Mouse (Mus musculus): ENCODE measurements around the gene Exosc8. TPM values are rescaled to one million over a fixed set of nuclear protein-coding genes. Genes with fewer than 3 reads are reported as not detected.

The Exosc8 gene
- polyA plus RNA-seq, 1 experiment = 3.5 TPM

- TF ChIP-seq TAL1 (IDR thresholded peaks at IDR 0.05; ENCODE audit: low read length) (no peak), GATA1 (IDR thresholded peaks at IDR 0.05; ENCODE audit: low read length) (no peak)
- Histone ChIP-seq H3K9me3 (ENCODE audit: control insufficient read depth, low read length) (no peaks in the 10 kb centered on the region), H3K36me3 (ENCODE audit: control insufficient read depth) (peaks cover 46% of the 10 kb centered on the region), H3K4me3 (replicated peaks) (no peak overlapping the region), H3K4me1 (ENCODE audit: control insufficient read depth) (peaks cover 30% of the 10 kb centered on the region), H3K27me3 (ENCODE audit: control insufficient read depth) (no peaks in the 10 kb centered on the region)
These were observed 2.1 kb upstream of the Exosc8 start for GRCm38 (mm10) chr3:54737317-54737716.

GRCm38 (mm10) chr3:54736101-54736927 is 1.1 kb upstream of the Exosc8 start:
- H3K36me3 ChIP-seq (ENCODE audit: control insufficient read depth) = peaks cover 46% of the 10 kb centered on the region
- peaks cover 35% of the 10 kb centered on the region for H3K4me1 ChIP-seq (ENCODE audit: control insufficient read depth)
- no peaks in the 10 kb centered on the region for H3K27me3 ChIP-seq (ENCODE audit: control insufficient read depth)
- no peaks in the 10 kb centered on the region for H3K9me3 ChIP-seq (ENCODE audit: control insufficient read depth, low read length)
- peak overlapping the region; percentile 79 for H3K4me3 ChIP-seq (replicated peaks)
- no peak for TF ChIP-seq TAL1 (IDR thresholded peaks at IDR 0.05; ENCODE audit: low read length)
- no peak for TF ChIP-seq GATA1 (IDR thresholded peaks at IDR 0.05; ENCODE audit: low read length)

GRCm38 (mm10) chr3:54734411-54735246 is 564 bp downstream of the Exosc8 start:
- H3K27me3 ChIP-seq (ENCODE audit: control insufficient read depth) = no peaks in the 10 kb centered on the region
- peaks cover 53% of the 10 kb centered on the region for H3K36me3 ChIP-seq (ENCODE audit: control insufficient read depth)
- H3K9me3 ChIP-seq (ENCODE audit: control insufficient read depth, low read length) = no peaks in the 10 kb centered on the region
- peak overlapping the region; percentile 79 for H3K4me3 ChIP-seq (replicated peaks)
- TF ChIP-seq TAL1 (IDR thresholded peaks at IDR 0.05; ENCODE audit: low read length) = no peak
- TF ChIP-seq GATA1 (IDR thresholded peaks at IDR 0.05; ENCODE audit: low read length) = no peak
- H3K4me1 ChIP-seq (ENCODE audit: control insufficient read depth) = peaks cover 35% of the 10 kb centered on the region

GRCm38 (mm10) chr3:54732371-54732770 is 2.8 kb downstream of the Exosc8 start:
- Histone ChIP-seq H3K27me3 (ENCODE audit: control insufficient read depth) (no peaks in the 10 kb centered on the region), H3K4me1 (ENCODE audit: control insufficient read depth) (peaks cover 35% of the 10 kb centered on the region), H3K36me3 (ENCODE audit: control insufficient read depth) (peaks cover 61% of the 10 kb centered on the region), H3K4me3 (replicated peaks) (peak overlapping the region; percentile 10), H3K9me3 (ENCODE audit: control insufficient read depth, low read length) (no peaks in the 10 kb centered on the region)
- TF ChIP-seq GATA1 (IDR thresholded peaks at IDR 0.05; ENCODE audit: low read length) (no peak), TAL1 (IDR thresholded peaks at IDR 0.05; ENCODE audit: low read length) (no peak)

GRCm38 (mm10) chr3:54731626-54732150 is 3.5 kb downstream of the Exosc8 start:
- TF ChIP-seq GATA1 (IDR thresholded peaks at IDR 0.05; ENCODE audit: low read length) (no peak), TAL1 (IDR thresholded peaks at IDR 0.05; ENCODE audit: low read length) (no peak)
- Histone ChIP-seq H3K27me3 (ENCODE audit: control insufficient read depth) (no peaks in the 10 kb centered on the region), H3K4me1 (ENCODE audit: control insufficient read depth) (peaks cover 35% of the 10 kb centered on the region), H3K36me3 (ENCODE audit: control insufficient read depth) (peaks cover 68% of the 10 kb centered on the region), H3K4me3 (replicated peaks) (no peak overlapping the region), H3K9me3 (ENCODE audit: control insufficient read depth, low read length) (no peaks in the 10 kb centered on the region)

- TF ChIP-seq GATA1 (IDR thresholded peaks at IDR 0.05; ENCODE audit: low read length) = no peak
- no peak for TF ChIP-seq TAL1 (IDR thresholded peaks at IDR 0.05; ENCODE audit: low read length)
- Histone ChIP-seq H3K4me1 (ENCODE audit: control insufficient read depth) (peaks cover 16% of the 10 kb centered on the region), H3K9me3 (ENCODE audit: control insufficient read depth, low read length) (no peaks in the 10 kb centered on the region), H3K36me3 (ENCODE audit: control insufficient read depth) (peaks cover 82% of the 10 kb centered on the region), H3K4me3 (replicated peaks) (no peak overlapping the region), H3K27me3 (ENCODE audit: control insufficient read depth) (no peaks in the 10 kb centered on the region)
These were observed 7.1 kb downstream of the Exosc8 start for GRCm38 (mm10) chr3:54728100-54728499.

- H3K4me1 ChIP-seq (ENCODE audit: control insufficient read depth) = peaks cover 10% of the 10 kb centered on the region
- no peak for TF ChIP-seq TAL1 (IDR thresholded peaks at IDR 0.05; ENCODE audit: low read length)
- TF ChIP-seq GATA1 (IDR thresholded peaks at IDR 0.05; ENCODE audit: low read length) = no peak
- H3K9me3 ChIP-seq (ENCODE audit: control insufficient read depth, low read length) = no peaks in the 10 kb centered on the region
- H3K4me3 ChIP-seq (replicated peaks) = no peak overlapping the region
- no peaks in the 10 kb centered on the region for H3K27me3 ChIP-seq (ENCODE audit: control insufficient read depth)
- H3K36me3 ChIP-seq (ENCODE audit: control insufficient read depth) = peaks cover 82% of the 10 kb centered on the region
These were observed 7.6 kb downstream of the Exosc8 start for GRCm38 (mm10) chr3:54727588-54727987.

- Histone ChIP-seq H3K27me3 (ENCODE audit: control insufficient read depth) (no peaks in the 10 kb centered on the region), H3K36me3 (ENCODE audit: control insufficient read depth) (peaks cover 81% of the 10 kb centered on the region), H3K4me3 (replicated peaks) (no peak overlapping the region), H3K4me1 (ENCODE audit: control insufficient read depth) (peaks cover 4% of the 10 kb centered on the region), H3K9me3 (ENCODE audit: control insufficient read depth, low read length) (no peaks in the 10 kb centered on the region)
- TF ChIP-seq GATA1 (IDR thresholded peaks at IDR 0.05; ENCODE audit: low read length) (no peak), TAL1 (IDR thresholded peaks at IDR 0.05; ENCODE audit: low read length) (no peak)
These were observed 9.8 kb downstream of the Exosc8 start for GRCm38 (mm10) chr3:54725344-54725743.
